Mouse (Mus musculus): ENCODE measurements around the gene Gse1. TPM values are rescaled to one million over a fixed set of nuclear protein-coding genes. Genes with fewer than 3 reads are reported as not detected.

Gene Gse1
- total RNA-seq, 2 experiments from 2014 or later = 28.9 to 30.8 TPM

DNA sequence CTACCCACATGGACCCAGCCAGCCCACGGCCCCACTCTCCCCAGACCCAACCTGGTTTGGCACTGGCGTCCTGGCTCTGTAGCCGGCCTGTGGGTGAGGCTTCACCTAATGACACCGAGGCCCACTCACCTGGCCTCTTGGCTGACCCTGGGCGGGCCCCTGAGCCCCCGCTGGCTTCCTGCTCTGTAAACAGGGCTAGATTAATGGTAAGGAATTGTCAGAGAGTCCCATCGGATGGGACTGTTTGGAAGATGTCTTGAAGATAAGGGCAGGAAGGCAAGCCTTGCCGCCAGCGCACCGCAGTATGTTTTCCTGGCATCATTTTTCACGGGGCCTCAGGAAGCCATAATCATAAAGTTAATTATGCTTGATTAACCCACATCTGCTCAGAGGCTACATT lies 20.1 kb upstream of the Gse1 start:
- intact Hi-C loops (cut with DNase I) = no loop called here
- DNase-seq = no peak

DNA sequence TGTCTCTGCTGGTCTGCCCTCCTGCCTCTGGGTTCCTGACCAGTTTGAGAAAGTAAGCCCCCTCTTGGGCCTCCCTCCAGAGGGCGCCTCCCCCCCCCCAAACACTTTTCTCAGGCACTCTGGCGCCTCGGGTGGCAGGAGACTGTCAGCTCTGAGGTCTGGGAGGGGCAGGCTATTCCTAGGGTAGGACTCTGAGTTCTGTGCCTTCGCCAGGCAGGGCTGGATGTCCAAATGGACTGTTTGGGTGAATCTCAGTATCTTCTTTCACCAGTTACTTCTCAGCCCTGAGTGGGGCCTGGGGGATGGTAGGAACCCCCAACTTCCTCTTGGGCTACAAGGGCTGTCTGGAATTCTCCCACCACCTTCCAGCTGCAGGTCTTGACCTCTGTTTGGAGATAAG lies 16.9 kb upstream of the Gse1 start:
- intact Hi-C loops (cut with DNase I) = loop anchor here (5.0 kb wide), 2 partner anchors 34 to 56 kb away; partner anchors contain the start of gene Fam92b
- DNase-seq = peak in 1 of 2 experiments; percentile 53

- DNase-seq = no peak
- intact Hi-C loops (cut with DNase I) = loop anchor here (5.0 kb wide), 2 partner anchors 35 to 55 kb away; partner anchors contain the start of gene Fam92b
Measured at GRCm38 (mm10) chr8:120212596-120212995, 15.7 kb upstream of the Gse1 start.

GRCm38 (mm10) chr8:120213229-120213628 lies 15.0 kb upstream of the Gse1 start:
- intact Hi-C loops (cut with DNase I) = loop anchor here (5.0 kb wide), 2 partner anchors 36 to 54 kb away; partner anchors contain the start of gene Fam92b
- no peak for DNase-seq

DNA sequence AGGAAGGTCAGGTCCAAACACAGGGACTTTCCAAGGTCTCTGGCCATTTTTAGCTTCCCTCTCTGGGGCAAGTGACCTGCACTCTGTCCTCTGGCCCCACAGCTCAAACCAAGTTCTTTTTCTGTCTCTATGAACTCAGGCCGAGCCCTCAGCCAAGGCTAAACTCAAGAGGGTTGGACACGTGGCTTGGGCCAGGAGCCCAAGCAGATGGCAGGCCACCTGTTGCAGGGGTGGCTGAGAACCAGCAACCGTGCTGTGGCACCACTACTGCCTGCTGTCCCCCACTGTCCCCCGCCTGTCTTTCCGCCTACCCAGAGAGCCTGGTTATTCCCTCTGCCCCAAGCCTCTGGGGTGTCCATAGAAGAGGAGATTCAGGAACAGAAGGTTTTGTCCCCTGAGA lies 14.3 kb upstream of the Gse1 start:
- intact Hi-C loops (cut with DNase I) = loop anchor here (5.0 kb wide), 2 partner anchors 37 to 53 kb away; partner anchors contain the start of gene Fam92b
- DNase-seq = peak; percentile 73 to 79

DNA sequence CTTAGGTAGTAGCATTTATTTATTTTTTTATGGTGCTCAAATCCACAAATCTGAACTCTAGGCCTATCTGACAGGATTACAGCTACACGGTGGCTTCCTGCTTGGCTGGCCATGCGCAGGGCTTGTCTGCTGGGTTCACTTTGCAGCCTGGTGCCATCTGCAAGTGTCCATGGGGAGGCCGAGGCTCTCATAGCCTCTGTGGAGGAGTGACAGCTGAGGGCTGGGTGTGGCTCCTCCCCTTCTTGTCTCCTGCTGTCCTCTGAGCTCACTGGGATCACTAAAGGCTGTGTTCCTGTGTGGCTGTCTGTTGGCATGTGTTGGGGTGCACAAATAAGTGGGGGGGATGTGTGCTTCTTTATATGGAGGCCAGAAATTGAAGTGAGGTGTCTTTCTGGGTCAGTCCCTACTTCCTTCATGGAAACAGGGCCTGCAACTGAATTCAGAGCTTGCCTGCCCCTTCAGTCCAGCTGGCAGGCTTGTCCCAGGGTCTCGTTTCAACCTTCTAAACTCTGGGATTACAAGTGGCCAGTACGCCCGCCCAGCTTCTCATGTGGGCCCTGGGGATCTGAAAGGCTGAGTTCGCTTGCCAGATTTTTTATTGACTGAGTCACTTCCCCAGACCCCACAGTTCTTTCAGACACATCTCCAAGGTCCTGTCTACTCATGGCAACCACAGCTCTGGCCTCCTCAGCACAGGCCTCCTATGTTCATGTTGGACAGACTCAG lies 12.7 kb upstream of the Gse1 start:
- DNase-seq = peak; percentile 57 to 60
- intact Hi-C loops (cut with DNase I) = no loop called here

DNA sequence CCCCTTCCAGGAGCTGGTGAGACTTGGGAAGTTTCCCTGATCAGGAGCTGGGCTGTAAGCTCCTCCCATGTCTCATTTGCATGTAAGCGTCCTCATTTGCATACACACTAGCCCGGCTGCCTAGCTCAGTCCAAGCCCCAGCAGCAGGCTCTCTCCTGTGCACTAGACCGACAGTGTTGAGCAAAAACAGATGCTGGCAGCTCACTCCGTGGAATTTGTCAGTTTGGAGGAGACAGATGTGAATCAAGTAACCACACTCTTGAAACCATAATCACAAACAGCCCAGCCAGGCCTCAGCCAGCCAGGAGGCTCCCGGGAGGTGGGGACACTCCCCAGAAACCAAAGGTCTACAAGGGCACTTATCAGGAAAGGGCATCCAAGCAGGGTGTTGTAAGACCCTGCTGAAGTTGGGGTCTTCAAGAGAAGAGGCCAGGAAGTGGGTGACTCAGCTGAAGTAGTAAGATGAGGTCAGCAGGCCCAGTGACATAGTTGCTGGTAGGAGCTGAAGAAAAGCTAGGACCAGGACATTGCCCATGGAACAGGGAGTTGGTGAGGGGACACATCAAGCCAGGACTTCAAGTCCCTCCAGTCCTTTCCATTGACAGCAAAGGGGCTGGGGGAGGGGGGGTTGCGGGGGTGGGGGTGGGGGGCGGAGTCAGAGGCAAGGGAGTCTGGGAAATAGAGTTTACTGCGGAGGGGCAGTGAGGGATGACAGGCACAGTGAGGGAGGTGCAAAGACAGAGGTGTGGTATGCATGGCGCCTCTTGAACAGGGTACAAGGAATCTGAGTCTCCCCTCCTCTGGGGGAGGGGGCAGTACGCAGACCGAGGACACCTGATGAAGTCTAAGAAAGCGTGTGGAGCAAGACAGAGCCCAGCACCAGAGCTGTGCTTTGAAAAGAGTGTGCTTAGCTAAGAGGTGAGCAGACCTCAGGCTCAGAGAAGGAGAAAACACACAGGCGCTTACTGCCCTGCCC lies 11.1 kb upstream of the Gse1 start:
- intact Hi-C loops (cut with DNase I) = no loop called here
- peak in 1 of 2 experiments; percentile 58 for DNase-seq

GRCm38 (mm10) chr8:120222548-120222947 lies 5.7 kb upstream of the Gse1 start:
- intact Hi-C loops (cut with DNase I) = no loop called here
- no peak for DNase-seq

- no peak for DNase-seq
- intact Hi-C loops (cut with DNase I) = no loop called here
Measured at GRCm38 (mm10) chr8:120224521-120225420, 3.5 kb upstream of the Gse1 start.

DNA sequence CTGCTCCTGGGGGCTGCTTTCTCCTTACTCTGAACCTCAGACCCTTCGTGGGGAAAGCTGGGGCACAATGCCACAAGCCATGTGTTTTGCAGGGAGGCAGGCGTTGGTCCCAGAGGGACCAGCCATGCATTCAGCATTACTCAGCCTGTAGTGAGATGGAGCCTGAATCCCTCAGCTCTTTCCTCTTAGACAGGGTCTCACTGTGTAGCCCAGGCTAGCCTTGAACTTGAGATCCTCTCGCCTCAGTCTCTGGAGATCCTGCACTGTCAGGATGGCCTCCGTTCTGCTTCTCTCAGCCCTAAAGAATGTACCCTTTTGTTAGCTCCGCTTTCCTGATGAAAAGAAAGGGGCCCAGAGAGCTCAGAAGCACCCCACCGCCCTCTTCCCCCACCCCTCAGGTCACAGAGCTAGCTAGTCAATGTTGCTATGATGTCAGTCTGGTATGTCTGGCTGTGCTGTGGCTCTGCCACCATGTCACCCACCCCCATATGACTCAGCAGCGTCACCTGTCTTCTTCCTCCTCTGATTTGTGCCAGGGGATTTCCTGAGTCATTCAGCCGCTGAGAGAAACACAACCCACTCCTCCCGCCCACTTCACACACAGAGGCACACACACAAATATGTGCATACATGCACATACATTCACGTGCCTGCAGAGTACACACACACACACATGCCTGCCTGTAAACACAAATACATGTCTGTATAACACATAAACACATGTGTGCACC lies 2.7 kb upstream of the Gse1 start:
- intact Hi-C loops (cut with DNase I) = no loop called here

DNA sequence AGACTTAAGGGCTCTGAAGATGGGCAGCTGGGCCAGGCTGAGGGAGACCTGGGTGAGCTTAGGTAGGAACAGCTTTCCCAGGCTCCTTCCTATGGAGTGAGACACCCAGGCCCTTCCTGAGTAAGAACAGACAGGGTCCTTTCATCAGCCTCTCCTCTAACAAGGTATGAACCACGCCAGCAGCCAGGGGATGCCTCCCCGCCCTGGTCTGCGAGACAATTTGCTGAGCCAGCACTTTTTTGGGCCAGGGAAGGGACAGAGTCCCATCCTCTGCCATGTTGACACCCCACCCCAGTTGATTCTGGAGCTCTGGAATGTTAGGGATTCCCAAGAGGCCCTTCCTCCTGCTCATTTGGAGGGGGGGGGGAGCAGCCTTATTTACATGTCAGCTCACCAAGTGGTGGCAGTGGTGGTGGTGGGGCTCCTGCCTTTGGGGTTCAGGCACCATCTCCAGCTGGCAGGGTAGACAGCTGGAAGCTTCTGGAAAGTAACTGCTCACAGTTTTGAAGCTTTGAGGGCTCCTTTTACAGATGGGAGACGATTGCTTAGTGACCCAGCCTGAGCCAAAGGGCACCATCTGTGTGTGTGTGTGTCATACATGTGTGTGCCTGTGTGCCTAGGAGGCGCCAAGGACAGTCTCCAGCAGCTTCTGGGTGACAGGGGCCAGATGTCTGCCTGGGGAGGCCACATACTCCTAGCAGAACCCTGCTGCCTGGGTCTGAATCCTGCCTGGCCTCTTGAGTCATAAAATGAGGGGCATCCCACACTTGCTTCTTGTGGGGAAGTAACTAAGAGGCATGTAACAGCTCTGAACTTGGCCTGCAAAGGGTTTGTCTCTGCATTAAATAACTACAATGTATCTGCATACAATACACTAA lies 1.3 kb upstream of the Gse1 start:
- DNase-seq = no peak
- intact Hi-C loops (cut with DNase I) = no loop called here

More for the DNA sequence above, 2.7 kb upstream of the Gse1 start:
- no peak for DNase-seq

- intact Hi-C loops (cut with DNase I) = no loop called here
- DNase-seq = no peak
Measured at GRCm38 (mm10) chr8:120227578-120227876, 729 bp upstream of the Gse1 start.

GRCm38 (mm10) chr8:120228781-120229573 lies 721 bp downstream of the Gse1 start:
- DNase-seq = no peak
- intact Hi-C loops (cut with DNase I) = no loop called here

GRCm38 (mm10) chr8:120229574-120229916 lies 1.3 kb downstream of the Gse1 start:
- DNase-seq = no peak
- intact Hi-C loops (cut with DNase I) = no loop called here

- no peak for DNase-seq
- intact Hi-C loops (cut with DNase I) = no loop called here
Measured at GRCm38 (mm10) chr8:120230081-120230480, 1.8 kb downstream of the Gse1 start.

GRCm38 (mm10) chr8:120230715-120231614 lies 2.7 kb downstream of the Gse1 start:
- intact Hi-C loops (cut with DNase I) = no loop called here
- no peak for DNase-seq

DNA sequence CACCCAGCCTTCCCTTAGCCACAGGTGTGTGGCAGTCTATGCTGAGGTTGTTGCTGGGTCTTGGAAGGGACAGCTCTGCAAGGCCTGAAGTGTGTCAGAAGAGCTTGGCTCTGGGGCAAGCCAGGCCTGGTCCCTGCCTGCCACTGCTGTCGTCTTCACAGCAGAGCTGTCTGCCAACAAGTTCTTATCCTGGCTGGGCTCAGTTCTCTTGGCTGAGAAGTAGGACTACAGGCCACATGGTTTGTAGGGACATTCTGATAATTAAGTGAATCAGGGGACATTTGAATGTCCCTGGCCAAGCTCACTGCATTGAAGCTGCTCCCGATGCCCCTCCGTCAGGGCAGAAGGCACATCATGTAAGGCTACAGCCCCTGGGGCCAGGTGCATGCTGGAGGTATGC lies 3.6 kb downstream of the Gse1 start:
- intact Hi-C loops (cut with DNase I) = no loop called here
- DNase-seq = no peak

All from gastrocnemius, postnatal 36 days (tissue).